Mouse (Mus musculus) thymus, adult 2 months (tissue): ENCODE data around the gene Mpi.

Experiments used
- CTCF ChIP-seq: fragments of 200-500 bp; IDR thresholded peaks from 2 replicates; pipeline ENCODE4 v1.5.1; 2012; ENCODE audit warnings: mild to moderate bottlenecking, control low read depth, low read length, moderate library complexity, borderline replicate concordance; ENCODE audit not compliant: control insufficient read depth, poor library complexity, insufficient read depth; ENCODE audit errors: extremely low read depth
- POLR2A ChIP-seq: fragments of 200-500 bp; IDR thresholded peaks from 2 replicates; pipeline ENCODE4 v1.6.1; 2012; ENCODE audit warnings: mild to moderate bottlenecking, low read length, control low read depth, moderate library complexity; ENCODE audit not compliant: control insufficient read depth, poor library complexity, insufficient read depth; ENCODE audit errors: extremely low read depth

DNA sequence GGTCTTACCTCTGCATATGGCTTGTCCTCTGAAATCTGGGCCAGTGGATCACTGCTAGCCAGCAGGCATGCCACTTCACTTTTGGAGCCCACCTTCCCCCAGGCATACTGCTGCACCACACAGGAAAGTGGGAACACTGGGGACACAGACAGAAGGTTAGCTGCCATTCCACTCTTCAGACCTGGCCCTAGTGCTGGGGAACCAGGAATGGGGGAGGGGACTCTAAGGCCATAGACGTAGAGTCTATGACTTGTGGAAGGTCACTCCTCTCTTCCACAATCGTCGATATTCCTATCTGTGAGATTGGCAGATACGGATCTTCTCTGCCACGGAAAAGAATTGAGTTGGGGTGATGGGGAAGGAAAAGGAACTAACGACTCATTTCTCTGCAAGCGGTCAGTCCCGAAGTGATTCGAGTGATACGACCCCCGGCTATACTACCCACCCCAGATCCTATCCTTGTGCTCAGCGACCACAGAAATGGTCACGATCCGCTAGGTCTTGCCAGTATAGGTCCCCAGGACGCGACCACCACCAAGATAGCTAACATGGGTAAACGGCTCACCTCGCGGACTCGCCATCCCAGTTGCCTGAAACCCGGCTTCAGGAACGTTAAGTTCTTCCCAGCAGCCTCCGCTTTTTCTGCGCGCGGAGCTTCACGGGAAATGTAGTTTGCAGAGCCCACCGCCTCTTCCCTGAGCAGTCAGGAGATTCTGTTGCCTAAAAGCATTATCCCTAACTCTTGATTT is at the start of gene Mpi:
- no peak for TF ChIP-seq CTCF
- TF ChIP-seq POLR2A = no peak
